Mouse (Mus musculus) 416B (cell line): ENCODE results near the gene Btg1-ps2.
"Not testable (repeated sequence)": the region's sequence is repeated elsewhere in the genome, so short reads cannot be mapped to it uniquely, and the experiment has no call there.

Source experiments
- DNase-seq: peaks from one replicate; pipeline ENCODE4 v3.0.0; 2011; ENCODE audit warnings: low read depth

The Btg1-ps2 gene

DNA sequence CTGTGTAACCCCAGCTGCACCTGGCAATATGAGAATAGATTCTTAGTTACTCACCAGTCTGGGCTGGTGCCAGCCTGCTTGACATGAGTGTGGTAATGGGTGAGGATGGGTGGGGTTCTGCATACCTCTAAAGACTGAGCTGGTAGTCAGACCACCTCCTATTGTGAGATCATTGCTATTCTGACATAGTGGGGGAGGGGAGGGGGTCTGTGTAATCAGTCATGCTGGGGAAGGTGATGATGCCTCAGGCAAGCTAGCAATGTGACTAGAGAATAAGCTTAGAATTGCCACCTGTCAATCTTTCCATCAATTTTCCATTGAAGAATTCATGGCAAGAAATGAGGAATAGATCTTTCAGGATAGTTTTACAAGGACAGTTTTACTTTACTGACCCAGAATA is at the start of gene Btg1-ps2:
Btg1-ps2 (minus strand) TSS at position 101 of the 400 bp plus-strand sequence.
- not testable (repeated sequence) for DNase-seq

DNA sequence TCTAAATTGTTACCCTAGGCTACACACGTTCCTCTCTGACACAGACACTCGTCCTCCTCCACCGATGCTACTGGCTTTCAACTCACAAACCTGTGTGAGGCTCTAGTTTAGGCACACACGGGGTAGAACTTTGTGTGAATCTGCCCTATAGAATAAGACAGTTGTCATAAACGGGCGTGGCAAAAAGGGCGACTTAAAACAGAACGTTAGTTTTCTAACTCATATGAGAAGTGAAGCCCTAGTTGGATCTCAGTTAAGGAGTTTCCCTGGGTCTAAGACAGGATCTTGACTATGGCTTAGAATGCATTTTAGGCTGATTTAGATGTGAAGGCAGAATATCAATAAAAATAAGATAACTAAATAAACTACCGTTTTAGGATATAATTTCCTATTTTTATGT is 42.1 kb upstream of the Btg1-ps2 start, which contains the start of gene Rhox11:
Rhox11 (minus strand) TSS at position 101 of the 400 bp plus-strand sequence.
- DNase-seq: no peak

GRCm38 (mm10) chrX:38084226-38084625 is 41.3 kb upstream of the Btg1-ps2 start:
- DNase-seq: peak; percentile 20

GRCm38 (mm10) chrX:38066175-38066574 is 23.3 kb upstream of the Btg1-ps2 start, which contains the start of gene Rhox10:
Gene Rhox10 (plus strand): TSS chrX:38066475.
- no peak for DNase-seq

DNA sequence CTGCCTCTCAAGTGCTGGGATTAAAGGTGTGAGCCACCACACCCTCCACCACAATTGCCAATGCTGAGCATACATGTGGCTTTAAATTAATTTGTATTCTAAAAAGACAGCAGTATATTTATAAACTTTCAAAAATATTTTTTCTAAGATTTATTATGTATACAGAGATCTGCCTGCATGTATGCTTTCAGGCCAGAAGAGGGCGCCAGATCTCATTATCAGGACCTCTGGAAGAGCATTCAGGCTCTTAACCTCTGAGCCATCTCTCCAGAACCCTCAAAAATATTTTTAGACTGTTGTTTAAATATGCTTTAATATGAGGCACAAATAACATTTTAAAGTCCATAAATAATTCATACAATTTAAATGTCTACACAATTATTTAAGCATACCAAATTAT is 18.6 kb upstream of the Btg1-ps2 start:
- peak; percentile 34 for DNase-seq

DNA sequence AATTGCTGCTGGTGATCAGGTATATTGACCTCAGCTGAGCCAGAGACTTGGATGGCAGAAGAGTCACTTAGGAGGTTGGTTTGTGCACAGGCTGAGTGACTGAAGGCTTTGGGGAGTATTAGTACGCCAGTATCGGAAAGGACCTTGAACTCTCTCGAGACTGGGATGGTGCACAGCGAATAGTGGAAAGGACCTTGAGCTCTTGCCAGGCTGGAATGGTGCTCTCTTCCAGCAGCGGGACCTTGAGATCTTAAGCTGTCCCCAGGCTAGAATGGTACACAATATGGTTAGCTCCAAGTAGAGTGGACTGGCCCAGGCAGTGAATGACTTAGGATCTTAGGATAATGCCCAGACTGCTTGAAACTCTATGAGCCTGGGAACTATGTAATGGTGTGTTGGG is 3.2 kb downstream of the Btg1-ps2 start:
- DNase-seq: no peak

DNA sequence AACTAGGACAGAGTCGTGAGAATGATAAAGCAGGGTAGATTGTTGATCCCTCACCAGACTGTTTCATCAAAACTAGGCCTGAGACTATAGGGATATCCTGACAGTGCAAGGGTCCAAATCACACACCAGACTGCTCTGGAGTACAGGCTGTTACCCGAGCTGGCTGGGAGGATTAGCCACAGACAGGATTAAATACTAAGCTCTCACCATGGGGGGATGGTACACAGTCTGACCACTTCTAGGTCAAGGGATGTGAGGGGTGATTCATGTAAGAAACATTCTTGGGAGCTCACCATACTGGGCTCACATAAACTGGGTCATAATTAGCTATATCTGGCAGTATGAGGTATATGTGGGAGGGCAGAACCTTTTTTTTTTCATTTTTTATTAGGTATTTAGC is 9.1 kb downstream of the Btg1-ps2 start:
- DNase-seq: no peak

GRCm38 (mm10) chrX:38018597-38018996 is 24.3 kb downstream of the Btg1-ps2 start, which contains the start of gene Btg1-ps1:
Gene Btg1-ps1 (minus strand): TSS chrX:38018815.
- DNase-seq: not testable (repeated sequence)

GRCm38 (mm10) chrX:38008756-38009155 is 34.2 kb downstream of the Btg1-ps2 start:
- peak; percentile 63 for DNase-seq
